9 mouse cellular contexts compared by ENCODE assay signal in the genomic region with DNA sequence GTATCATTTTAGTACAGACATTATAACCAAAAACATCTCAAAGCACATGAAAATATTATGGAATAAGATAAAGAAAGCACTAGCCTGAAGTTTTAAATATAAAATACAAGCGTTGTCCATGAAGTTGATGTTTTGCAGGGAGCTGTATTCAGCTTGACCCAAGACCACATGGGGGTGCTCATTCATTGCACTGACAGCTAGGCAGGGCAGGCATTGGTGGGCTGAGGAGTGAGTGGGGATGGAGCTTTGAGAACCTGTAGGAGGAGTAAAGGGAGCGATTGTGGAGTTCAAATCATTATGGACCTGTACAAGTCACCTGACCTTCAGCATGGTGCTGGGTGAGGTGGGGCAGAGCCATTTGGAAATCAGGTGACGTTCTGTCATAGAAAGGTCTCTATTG. TPM values are rescaled to one million over a fixed set of nuclear protein-coding genes. Genes with fewer than 3 reads are reported as not detected.
DNase-seq lines count a peak whose midpoint lies in the region; ATAC-seq lines count a peak whose summit lies in the region.
"Had no signal": no experiment of that assay in that cellular context is flagged by ENCODE, and none has a peak within 500 bp of the region (broad histone marks: within the 10 kb centered on the region; RNA-seq: fewer than 3 reads in every experiment).

No protein-coding gene starts in this region.

- no peaks in the 10 kb centered on the region; the same call in 1 of the 2 replicates for H3K27me3 ChIP-seq in limb, embryonic 12.5 days
- 0 out of 2 replicates have a peak, but pooled peaks cover 8% of the 10 kb centered on the region for H3K27me3 ChIP-seq in neural tube, embryonic 12.5 days (replicated peaks)
- H3K27me3 ChIP-seq: CH12.LX had no signal

- no peaks in the 10 kb centered on the region for H3K9me3 ChIP-seq in limb, embryonic 12.5 days
- H3K9me3 ChIP-seq in neural tube, embryonic 12.5 days: no peaks in the 10 kb centered on the region

- H3K4me3 ChIP-seq in limb, embryonic 12.5 days (replicated peaks): peak overlapping the region; percentile 42
- no peak overlapping the region for H3K4me3 ChIP-seq in neural tube, embryonic 12.5 days

- intact Hi-C loops in gastrocnemius, postnatal 14 days (cut with DNase I; ENCODE audit: low total_unique reads): no loop called here
- intact Hi-C loops in left cerebral cortex, postnatal 10 days (cut with DNase I): no loop called here

- 31% methylated on average over 3 of the region's 3 CpGs for WGBS in limb, embryonic 12.5 days
- 26% methylated on average over 3 of the region's 3 CpGs for WGBS in neural tube, embryonic 12.5 days

- peak; percentile 33 to 48 for DNase-seq in cerebellum, postnatal 25 days
- no peak for DNase-seq in cerebellum, adult 8-10 months
- peak; percentile 14 for DNase-seq in adrenal gland, postnatal 25 days
- DNase-seq in forelimb bud, embryonic 11.5 days (ENCODE audit: low read depth, low spot score): peak; percentile 45
- no peak for DNase-seq in gastrocnemius, postnatal 14 days
- DNase-seq in left cerebral cortex, postnatal 10 days (ENCODE audit: extremely low spot score in 1 of 2, low spot score in 2 of 2): no peak

- peaks cover 6% of the 10 kb centered on the region; the same call in 1 of the 2 replicates for H3K4me1 ChIP-seq in limb, embryonic 12.5 days (replicated peaks)
- peaks cover 13% of the 10 kb centered on the region; the same call in 1 of the 2 replicates for H3K4me1 ChIP-seq in neural tube, embryonic 12.5 days

- no peak overlapping the region for H3K27ac ChIP-seq in limb, embryonic 12.5 days
- H3K27ac ChIP-seq in neural tube, embryonic 12.5 days: no peak overlapping the region

- H3K4me2 ChIP-seq in limb, embryonic 12.5 days: peak overlapping the region; percentile 59
- peak overlapping the region; percentile 61 for H3K4me2 ChIP-seq in neural tube, embryonic 12.5 days (replicated peaks)

- no peaks in the 10 kb centered on the region for H3K36me3 ChIP-seq in limb, embryonic 12.5 days
- no peaks in the 10 kb centered on the region for H3K36me3 ChIP-seq in neural tube, embryonic 12.5 days

- ATAC-seq in limb, embryonic 12.5 days (ENCODE audit: insufficient number of reproducible peaks, insufficient read depth, low FRiP score, low TSS enrichment, low read depth): peak; percentile 68
- ATAC-seq in neural tube, embryonic 12.5 days (ENCODE audit: low FRiP score, low read depth): peak; percentile 73

- H3K9ac ChIP-seq in limb, embryonic 12.5 days (replicated peaks): no peak overlapping the region
- no peak overlapping the region for H3K9ac ChIP-seq in neural tube, embryonic 12.5 days

RNA-seq across cellular contexts. Expression of a gene that starts 14.1 kb away (rescaled TPM):
- total RNA-seq in adrenal gland, postnatal 25 days (2021): 2.2 and 3.2 TPM in 2 replicates
- 0.17 and 0.31 TPM in 2 replicates for polyA plus RNA-seq in limb, embryonic 12.5 days (2016; fragmentation: Nextera tagmentation; extraction: Ambion mirVana)
- 0.72 and 0.83 TPM in 2 replicates for polyA plus RNA-seq in neural tube, embryonic 12.5 days (2016; fragmentation: Nextera tagmentation; extraction: Ambion mirVana)
- total RNA-seq in gastrocnemius, postnatal 14 days (2021): not detected
- total RNA-seq in left cerebral cortex, postnatal 10 days (2021): 10 to 100 TPM; 91.9 to 95.5 TPM
- total RNA-seq: CH12.LX had no signal

RNA-seq across cellular contexts. Expression of a gene that starts 24.8 kb away (rescaled TPM):
- 12.1 and 15.4 TPM in 2 replicates for total RNA-seq in adrenal gland, postnatal 25 days (2021)
- 23.5 and 24.2 TPM in 2 replicates for polyA plus RNA-seq in limb, embryonic 12.5 days (2016; fragmentation: Nextera tagmentation; extraction: Ambion mirVana)
- polyA plus RNA-seq in neural tube, embryonic 12.5 days (2016; fragmentation: Nextera tagmentation; extraction: Ambion mirVana): 19.4 and 20.1 TPM in 2 replicates
- 1 to 10 TPM; 7.6 to 7.9 TPM for total RNA-seq in gastrocnemius, postnatal 14 days (2021)
- 10 to 100 TPM; 30.7 to 42.1 TPM for total RNA-seq in left cerebral cortex, postnatal 10 days (2021)

Comparison
In these comparisons a context has a peak if more than half of its experiments do, and no peak if none do; other contexts are left out.
1. DNase-seq: peak in cerebellum, postnatal 25 days (2 of 2), adrenal gland, postnatal 25 days (single experiment) and forelimb bud, embryonic 11.5 days (single experiment); none in cerebellum, adult 8-10 months (single experiment), gastrocnemius, postnatal 14 days (single experiment) and left cerebral cortex, postnatal 10 days (0 of 2).
2. RNA of a gene that starts 14.1 kb away (total RNA-seq): 91.9 to 95.5 TPM in left cerebral cortex, postnatal 10 days; 2.2 to 3.2 TPM in adrenal gland, postnatal 25 days and not detected in gastrocnemius, postnatal 14 days; every median in the first group is over 10 times any median in the second.